Mouse (Mus musculus) midbrain, embryonic 14.5 days (tissue): ENCODE data around the gene Ncoa1. TPM values are rescaled to one million over a fixed set of nuclear protein-coding genes. Genes with fewer than 3 reads are reported as not detected.

Source experiments
- ATAC-seq: fragments of 200-750 bp; cut with Nextera tagmentation; 2 replicates; pipeline ENCODE4 v1.8.0; 2017; ENCODE audit warnings: moderate number of reproducible peaks, moderate library complexity; ENCODE audit not compliant: low FRiP score, low TSS enrichment
- DNase-seq: peaks from one replicate; pipeline ENCODE4 v3.0.0-alpha.2; 2015
- H3K27ac ChIP-seq: fragments of 300-500 bp; sonication (generic); replicated peaks from 2 replicates; pipeline ENCODE4 v1.5.1; 2014; ENCODE audit warnings: mild to moderate bottlenecking, low read depth, low read length, moderate library complexity
- H3K27me3 ChIP-seq: fragments of 300-500 bp; sonication (generic); 2 replicates; pipeline ENCODE4 v1.6.1; 2014; ENCODE audit warnings: low read length, control low read depth, mixed read lengths; ENCODE audit not compliant: control insufficient read depth, insufficient read depth
- H3K36me3 ChIP-seq: fragments of 300-500 bp; sonication (generic); 2 replicates; pipeline ENCODE4 v1.6.1; 2014; ENCODE audit warnings: low read length, control low read depth; ENCODE audit not compliant: control insufficient read depth, insufficient read depth
- H3K4me1 ChIP-seq: fragments of 300-500 bp; sonication (generic); 2 replicates; pipeline ENCODE4 v1.6.1; 2014; ENCODE audit warnings: mild to moderate bottlenecking, antibody characterized with exemption, low read length, control low read depth; ENCODE audit not compliant: control insufficient read depth, insufficient read depth
- H3K4me2 ChIP-seq: fragments of 300-500 bp; sonication (generic); 2 replicates; pipeline ENCODE4 v1.6.1; 2014; ENCODE audit warnings: mild to moderate bottlenecking, low read length, moderate library complexity
- H3K4me3 ChIP-seq: fragments of 300-500 bp; sonication (generic); replicated peaks from 2 replicates; pipeline ENCODE4 v1.5.1; 2014; ENCODE audit warnings: low read depth, low read length
- H3K9ac ChIP-seq: fragments of 300-500 bp; sonication (generic); replicated peaks from 2 replicates; pipeline ENCODE4 v1.6.1; 2014; ENCODE audit warnings: mild to moderate bottlenecking, low read length, moderate library complexity
- H3K9me3 ChIP-seq: fragments of 300-500 bp; sonication (generic); 2 replicates; pipeline ENCODE4 v1.6.1; 2016; ENCODE audit warnings: low read length, control low read depth, mixed read lengths; ENCODE audit not compliant: control insufficient read depth
- WGBS: fragments of 180-500 bp; shearing (Covaris S2); extraction: QIAGEN DNeasy Blood & Tissue Kit; methylation state at CpG from one replicate; pipeline ENCODE4 v1.1.7; 2014; 5-methylcytosine and 5-hydroxymethylcytosine counted together
- polyA plus RNA-seq: library from polyadenylated mRNA; unstranded; fragments of >200 nt; fragmentation: Nextera tagmentation; extraction: Ambion mirVana; gene quantifications from 2 replicates; pipeline ENCODE4 v1.2.1, GENCODE M21; 2014

Ncoa1 gene
- 13.9 and 19.4 TPM in 2 replicates for polyA plus RNA-seq

GRCm38 (mm10) chr12:4476832-4477671, at the start of gene Ncoa1:
Ncoa1 (minus strand) TSS chr12:4477182.
- Histone ChIP-seq H3K4me3 (peak within 1 kb of the TSS; percentile 85), H3K4me1 (peaks cover 26% of the 10 kb centered on the region), H3K4me2 (peak within 1 kb of the TSS; percentile 92), H3K9ac (peak within 1 kb of the TSS; percentile 98), H3K36me3 (no peaks in the 10 kb centered on the region), H3K27ac (peak within 1 kb of the TSS; percentile 97), H3K9me3 (no peaks in the 10 kb centered on the region), H3K27me3 (no peaks in the 10 kb centered on the region)
- DNase-seq (peak; percentile 85), ATAC-seq (peak; percentile 84)
- WGBS = under 1% methylated on average over 73 of the region's 98 CpGs

DNA sequence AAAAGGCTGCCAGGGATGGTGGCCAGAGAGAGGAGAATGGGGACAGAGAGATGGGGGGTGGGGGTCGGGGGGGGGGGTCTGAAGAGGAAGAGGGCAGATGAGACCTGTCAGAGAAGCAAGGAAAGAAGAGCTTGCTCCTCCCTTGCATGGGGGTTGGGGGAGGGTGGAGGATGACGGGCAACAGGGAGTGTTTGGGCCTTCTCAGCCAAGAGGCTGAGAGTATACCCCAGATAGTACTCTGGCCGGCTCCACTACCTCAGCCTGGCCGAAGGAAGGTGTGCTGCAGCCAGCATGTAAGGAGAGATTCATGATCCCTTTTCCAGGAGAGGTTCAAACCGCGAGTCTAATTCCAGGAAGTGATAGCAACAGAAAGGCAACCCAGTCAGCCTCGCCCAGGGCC, 47.6 kb upstream of the Ncoa1 start:
- H3K4me3 ChIP-seq = no peak overlapping the region
- no peak overlapping the region for H3K4me2 ChIP-seq
- no peaks in the 10 kb centered on the region for H3K9me3 ChIP-seq
- 35% methylated on average over 7 of the region's 7 CpGs for WGBS
- H3K36me3 ChIP-seq = no peaks in the 10 kb centered on the region
- no peak overlapping the region for H3K9ac ChIP-seq
- ATAC-seq (no peak), DNase-seq (no peak)
- peak overlapping the region; percentile 70 for H3K27ac ChIP-seq
- peaks cover 30% of the 10 kb centered on the region for H3K4me1 ChIP-seq
- no peaks in the 10 kb centered on the region for H3K27me3 ChIP-seq

- Histone ChIP-seq H3K36me3 (no peaks in the 10 kb centered on the region), H3K27ac (peak overlapping the region; percentile 70), H3K27me3 (no peaks in the 10 kb centered on the region), H3K9ac (no peak overlapping the region), H3K9me3 (no peaks in the 10 kb centered on the region), H3K4me3 (no peak overlapping the region), H3K4me2 (peak overlapping the region; percentile 21), H3K4me1 (peaks cover 30% of the 10 kb centered on the region)
- WGBS = 9% methylated on average over 9 of the region's 9 CpGs
- DNase-seq (peak; percentile 72), ATAC-seq (peak; percentile 59; the same call in 1 of the 2 replicates)
These were observed 46.8 kb upstream of the Ncoa1 start for GRCm38 (mm10) chr12:4523688-4524298.

DNA sequence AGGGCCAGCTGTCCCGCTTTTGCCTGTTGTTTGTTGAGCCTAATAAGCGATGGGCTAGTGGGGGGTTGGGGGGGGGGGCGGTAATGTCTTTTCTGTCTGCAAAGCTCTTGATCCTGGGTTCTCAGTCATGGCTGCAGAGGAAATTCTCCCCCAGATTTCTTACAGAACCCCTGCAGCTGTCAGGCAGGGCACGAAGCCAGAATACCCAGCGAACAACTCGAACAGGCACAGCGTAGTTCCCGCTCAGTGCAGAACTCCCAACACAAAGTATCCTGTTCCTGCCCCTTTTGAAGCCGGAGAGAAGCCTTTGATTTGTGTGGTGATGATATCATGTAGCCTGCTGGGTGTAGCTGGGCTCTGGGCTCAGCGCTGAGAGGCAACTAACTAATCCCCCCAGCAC, 46.2 kb upstream of the Ncoa1 start:
- DNase-seq (peak; percentile 84), ATAC-seq (peak; percentile 88)
- Histone ChIP-seq H3K4me1 (peaks cover 30% of the 10 kb centered on the region), H3K4me2 (peak overlapping the region; percentile 21), H3K27ac (peak overlapping the region; percentile 70), H3K27me3 (no peaks in the 10 kb centered on the region), H3K9me3 (no peaks in the 10 kb centered on the region), H3K36me3 (no peaks in the 10 kb centered on the region), H3K4me3 (no peak overlapping the region), H3K9ac (0 out of 2 replicates have a peak overlapping the region, but pooled peaks have one; percentile 10)
- under 1% methylated on average over 10 of the region's 10 CpGs for WGBS

- no peaks in the 10 kb centered on the region for H3K9me3 ChIP-seq
- H3K27ac ChIP-seq = no peak overlapping the region
- H3K27me3 ChIP-seq = no peaks in the 10 kb centered on the region
- H3K36me3 ChIP-seq = no peaks in the 10 kb centered on the region
- no peak overlapping the region for H3K4me3 ChIP-seq
- peaks cover 16% of the 10 kb centered on the region for H3K4me1 ChIP-seq
- no peak for DNase-seq
- no peak overlapping the region for H3K9ac ChIP-seq
- 88% methylated on average over 11 of the region's 11 CpGs for WGBS
- ATAC-seq = no peak
- no peak overlapping the region for H3K4me2 ChIP-seq
These were observed 42.0 kb upstream of the Ncoa1 start for GRCm38 (mm10) chr12:4518957-4519356.

DNA sequence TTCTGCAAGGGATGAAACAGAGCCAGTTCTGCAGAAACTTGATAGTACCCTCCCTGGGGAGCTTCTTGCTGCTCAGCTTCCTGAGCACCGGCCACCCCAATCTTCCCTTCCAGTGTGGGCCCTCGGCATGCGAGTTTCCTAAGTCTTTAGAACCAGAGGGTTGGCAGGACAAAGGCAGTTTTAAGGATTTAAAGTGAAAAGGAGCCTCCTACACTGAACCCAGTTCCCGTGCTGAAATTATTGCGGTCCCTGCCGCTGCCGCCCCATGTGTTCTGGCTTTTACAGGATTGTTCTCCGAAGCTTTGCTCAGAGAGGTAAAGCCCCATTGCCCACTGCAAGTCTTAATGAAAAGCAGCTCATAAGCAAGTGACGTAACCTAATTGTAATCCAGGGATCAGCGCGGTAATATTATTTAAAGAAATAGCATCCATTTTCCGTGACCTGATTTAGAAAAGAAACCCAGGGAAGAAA, 32.6 kb upstream of the Ncoa1 start:
- WGBS = 33% methylated on average over 12 of the region's 12 CpGs
- ATAC-seq = no peak
- H3K9ac ChIP-seq = peak overlapping the region; percentile 20; the same call in 1 of the 2 replicates

GRCm38 (mm10) chr12:4508182-4508581, 31.2 kb upstream of the Ncoa1 start:
- no peak overlapping the region for H3K9ac ChIP-seq
- no peak for DNase-seq
- ATAC-seq = no peak
- H3K27me3 ChIP-seq = no peaks in the 10 kb centered on the region
- H3K9me3 ChIP-seq = no peaks in the 10 kb centered on the region
- H3K4me1 ChIP-seq = 0 out of 2 replicates have a peak, but pooled peaks cover 11% of the 10 kb centered on the region
- no peak overlapping the region for H3K27ac ChIP-seq
- H3K36me3 ChIP-seq = no peaks in the 10 kb centered on the region
- H3K4me3 ChIP-seq = no peak overlapping the region
- H3K4me2 ChIP-seq = no peak overlapping the region
- 66% methylated on average over 1 of the region's 1 CpGs for WGBS

More for the DNA sequence above, 32.6 kb upstream of the Ncoa1 start:
- H3K27me3 ChIP-seq = no peaks in the 10 kb centered on the region
- H3K4me3 ChIP-seq = 0 out of 2 replicates have a peak overlapping the region, but pooled peaks have one; percentile 4
- H3K27ac ChIP-seq = no peak overlapping the region
- peak; percentile 49 for DNase-seq
- H3K36me3 ChIP-seq = no peaks in the 10 kb centered on the region
- 0 out of 2 replicates have a peak, but pooled peaks cover 5% of the 10 kb centered on the region for H3K4me1 ChIP-seq
- no peaks in the 10 kb centered on the region for H3K9me3 ChIP-seq
- peak overlapping the region; percentile 43 for H3K4me2 ChIP-seq

DNA sequence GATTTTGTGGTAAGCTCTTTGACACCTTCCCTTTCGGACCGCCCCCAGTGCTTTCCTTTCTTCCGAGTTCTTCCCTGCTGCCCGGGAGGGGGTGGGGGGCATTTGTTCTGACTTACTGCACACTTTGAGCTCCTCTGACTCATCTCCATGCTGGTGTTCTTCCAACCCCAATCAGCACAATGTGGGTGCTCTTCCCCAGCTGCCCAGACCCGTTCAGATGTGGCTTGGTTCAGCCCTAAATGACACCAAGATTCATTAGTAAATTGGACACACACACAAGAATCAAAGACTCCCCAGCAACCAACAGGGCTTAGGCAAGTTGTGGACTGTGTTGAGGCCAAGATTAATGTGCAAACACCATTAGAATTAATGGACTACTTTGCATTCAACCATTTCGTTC, 30.5 kb upstream of the Ncoa1 start:
- ATAC-seq (peak; percentile 27; the same call in 1 of the 2 replicates), DNase-seq (peak; percentile 26)
- H3K36me3 ChIP-seq = no peaks in the 10 kb centered on the region
- H3K4me3 ChIP-seq = no peak overlapping the region
- H3K9me3 ChIP-seq = no peaks in the 10 kb centered on the region
- H3K27ac ChIP-seq = no peak overlapping the region
- H3K27me3 ChIP-seq = no peaks in the 10 kb centered on the region
- no peak overlapping the region for H3K4me2 ChIP-seq
- 0 out of 2 replicates have a peak, but pooled peaks cover 11% of the 10 kb centered on the region for H3K4me1 ChIP-seq
- H3K9ac ChIP-seq = no peak overlapping the region
- WGBS = 19% methylated on average over 6 of the region's 6 CpGs
